Mouse (Mus musculus) adrenal gland, postnatal 25 days (tissue): ENCODE data around the gene Zp2. TPM values are rescaled to one million over a fixed set of nuclear protein-coding genes. Genes with fewer than 3 reads are reported as not detected.

Experiments used
- DNase-seq: peaks from one replicate; pipeline ENCODE4 v3.0.0; 2021; ENCODE audit warnings: mixed read lengths
- total RNA-seq: library from RNA; stranded (reverse); gene quantifications from 2 replicates; pipeline ENCODE4 v1.2.3, GENCODE M21; 2021

Gene Zp2
- total RNA-seq, 1 experiment from 2014 or later: 0.36 TPM

- no peak for DNase-seq
Observed at GRCm38 (mm10) chr7:120142743-120143142, 2.3 kb downstream of the Zp2 start.

- no peak for DNase-seq
Observed at GRCm38 (mm10) chr7:120128951-120129350, 16.1 kb downstream of the Zp2 start.

GRCm38 (mm10) chr7:120127686-120128059 lies 17.4 kb downstream of the Zp2 start:
- no peak for DNase-seq

DNA sequence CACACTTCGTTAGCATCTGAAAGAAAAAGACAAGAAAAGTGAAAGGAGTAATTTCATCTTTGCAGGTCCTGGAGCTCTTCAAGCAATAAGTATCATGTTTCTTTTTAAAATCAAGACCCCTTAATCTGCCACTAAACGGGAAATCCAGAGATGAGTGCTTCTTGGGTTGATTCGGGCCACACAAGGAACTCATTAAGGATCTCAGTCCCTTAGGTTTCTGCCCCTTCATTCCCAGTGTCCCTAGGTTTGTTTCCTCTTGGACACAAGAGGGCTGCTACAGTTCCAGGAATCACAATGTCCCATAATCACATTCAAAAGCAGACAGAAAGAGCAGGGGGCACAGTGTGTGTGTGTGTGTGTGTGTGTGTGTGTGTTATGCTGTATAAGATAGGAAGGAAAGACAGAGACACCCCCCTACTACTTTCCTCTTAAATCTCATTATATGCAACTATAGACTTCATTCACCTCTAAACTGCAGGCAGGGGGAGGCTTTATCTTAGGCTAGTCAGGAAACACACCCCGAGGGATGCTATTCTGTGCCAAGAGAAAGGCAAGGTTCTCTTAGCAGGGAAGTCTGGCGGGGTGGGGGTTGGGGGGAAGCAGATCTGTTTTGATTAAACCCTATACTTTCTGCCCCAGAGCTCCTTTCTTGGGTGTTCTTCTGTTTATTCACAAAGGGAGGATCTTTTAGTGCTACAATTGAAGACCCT lies 18.0 kb downstream of the Zp2 start:
- no peak for DNase-seq

- peak; percentile 53 for DNase-seq
Observed at GRCm38 (mm10) chr7:120124844-120125243, 20.2 kb downstream of the Zp2 start.

DNA sequence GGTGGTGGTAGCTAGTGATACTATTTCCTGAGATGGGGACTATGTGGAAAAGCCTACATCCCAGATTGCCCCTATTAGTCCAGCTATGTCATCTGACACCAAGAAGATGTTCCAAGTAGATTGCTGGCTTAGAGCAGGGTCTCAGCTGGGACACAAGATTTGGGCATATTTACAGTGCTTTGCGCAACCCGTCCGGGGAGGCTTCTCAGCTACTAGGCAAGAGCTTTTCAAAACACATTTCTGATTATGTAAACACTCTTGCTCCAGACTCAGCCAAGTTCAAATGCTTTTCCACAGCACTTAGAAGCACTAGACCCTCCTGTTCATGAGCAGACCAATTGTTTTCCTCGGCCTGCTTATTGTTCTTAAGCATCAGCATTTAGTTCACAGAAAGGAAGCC lies 21.3 kb downstream of the Zp2 start:
- no peak for DNase-seq

DNA sequence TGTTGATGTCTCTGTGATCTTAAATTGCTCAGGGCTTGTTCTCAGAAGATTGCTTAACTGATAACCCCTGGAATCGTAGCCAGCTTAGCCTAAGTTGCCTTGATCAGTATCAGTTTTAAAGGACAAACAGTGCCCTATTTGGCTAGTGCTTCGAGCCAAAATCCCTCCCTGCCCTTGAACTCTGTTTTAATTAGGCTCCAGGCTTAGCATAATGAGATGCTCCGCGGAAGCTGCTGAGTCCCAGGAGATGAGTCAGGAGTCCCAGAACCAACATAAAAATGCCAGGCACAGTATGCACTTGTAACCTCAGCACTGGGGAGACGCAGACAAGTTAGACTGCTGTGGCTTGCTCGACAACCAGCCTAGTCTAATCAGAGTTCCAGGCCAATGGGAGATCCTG lies 27.6 kb downstream of the Zp2 start:
- DNase-seq: peak; percentile 45

DNA sequence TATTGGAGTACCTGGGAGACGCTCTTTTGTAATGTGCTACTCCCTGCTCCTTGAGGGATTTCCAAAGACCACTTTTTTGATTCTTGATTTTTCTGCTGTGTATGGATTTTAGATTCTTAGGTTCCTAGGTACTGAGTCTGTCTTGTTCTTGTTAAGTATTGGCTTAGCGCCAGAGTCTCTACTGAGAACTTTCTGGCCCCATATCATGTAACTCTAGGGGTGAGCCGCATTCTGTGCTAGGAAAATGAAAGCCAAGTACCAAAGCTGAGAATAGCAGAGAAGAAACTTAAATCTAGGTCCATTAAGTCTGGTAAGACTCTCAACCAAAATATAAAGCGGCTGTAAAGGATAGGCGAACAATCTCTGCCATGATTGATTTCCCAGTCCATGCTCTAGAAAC lies 28.1 kb downstream of the Zp2 start:
- no peak for DNase-seq

- DNase-seq: no peak
Observed at GRCm38 (mm10) chr7:120109676-120110075, 35.4 kb downstream of the Zp2 start.

- no peak for DNase-seq
Observed at GRCm38 (mm10) chr7:120106356-120106755, 38.7 kb downstream of the Zp2 start.

DNA sequence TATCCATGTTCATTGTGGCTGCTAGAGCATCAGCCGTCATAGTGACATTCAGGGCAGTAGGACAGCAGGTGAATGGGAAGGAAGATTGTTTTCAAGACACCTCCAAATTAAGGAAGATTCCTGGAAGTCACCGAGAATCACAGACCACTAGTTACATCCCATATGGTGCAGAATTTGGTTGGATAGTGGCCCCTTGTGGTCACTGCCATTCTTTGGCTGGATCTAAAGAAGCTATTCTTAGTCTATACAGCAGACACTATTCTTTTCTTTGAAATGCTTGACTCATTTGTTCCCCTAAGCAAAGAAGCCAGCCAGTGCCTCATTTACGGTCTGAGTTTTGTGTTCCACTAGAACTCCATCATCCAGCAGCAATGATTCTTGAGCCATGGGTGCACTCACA lies 40.1 kb downstream of the Zp2 start:
- no peak for DNase-seq

DNA sequence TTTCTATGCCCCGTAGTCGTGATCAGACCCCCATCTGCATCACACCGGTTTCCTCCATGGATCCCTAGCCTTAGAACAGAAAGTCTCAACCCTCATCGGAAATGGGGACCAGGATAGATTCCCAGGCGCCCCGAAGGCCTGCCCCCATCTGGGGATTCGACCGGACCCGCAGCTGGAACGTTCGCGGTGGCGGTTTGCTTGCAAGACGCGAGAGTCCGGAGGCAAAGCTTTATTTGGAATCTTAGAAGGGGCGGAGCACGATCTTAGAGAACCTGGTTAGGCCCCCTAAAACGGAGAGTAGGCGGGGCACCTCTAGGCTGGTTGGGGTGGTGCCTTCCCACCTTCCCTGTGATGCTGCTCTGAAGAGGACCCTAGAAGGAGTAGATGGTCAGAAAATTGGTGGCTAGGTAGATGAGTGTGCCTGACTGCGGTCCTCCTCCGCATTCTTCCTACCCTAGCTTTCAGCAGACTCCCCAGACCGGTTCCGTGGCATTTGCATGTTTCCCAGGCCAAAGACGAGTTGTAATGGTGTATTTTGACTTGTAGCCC lies 42.0 kb downstream of the Zp2 start:
- peak; percentile 68 for DNase-seq

GRCm38 (mm10) chr7:120102164-120102972 lies 42.7 kb downstream of the Zp2 start, which contains the start of gene Tmem159:
Tmem159 (plus strand) TSS chr7:120102353.
- DNase-seq: peak; percentile 94

GRCm38 (mm10) chr7:120098403-120098802 lies 46.7 kb downstream of the Zp2 start:
- peak; percentile 90 for DNase-seq

GRCm38 (mm10) chr7:120097845-120098244 lies 47.2 kb downstream of the Zp2 start:
- peak; percentile 59 for DNase-seq

- DNase-seq: no peak
Observed at GRCm38 (mm10) chr7:120095180-120095579, 49.9 kb downstream of the Zp2 start, which contains the start of gene Dnah3. Dnah3 (minus strand) TSS chr7:120095280.

DNA sequence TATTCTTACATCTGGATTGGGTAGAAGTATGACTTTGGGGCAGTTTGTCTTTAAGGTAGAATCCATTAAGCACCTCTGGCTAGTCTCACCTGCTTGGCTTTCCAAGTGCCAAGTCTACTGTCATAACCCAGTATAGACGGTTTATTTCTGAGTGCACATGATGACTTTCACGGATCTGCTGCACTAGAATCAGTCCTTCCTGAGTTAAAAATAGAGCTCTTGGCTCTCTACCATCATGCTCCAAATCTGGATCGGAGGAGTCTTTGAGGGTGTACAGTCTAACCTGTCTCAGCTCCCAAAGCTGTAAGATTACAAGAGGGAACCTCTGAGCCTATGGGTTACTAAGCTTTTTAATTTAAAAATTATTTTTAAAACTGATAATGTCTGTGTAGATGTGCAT lies 50.9 kb downstream of the Zp2 start:
- DNase-seq: no peak

GRCm38 (mm10) chr7:120093033-120093432 lies 52.1 kb downstream of the Zp2 start:
- no peak for DNase-seq

DNA sequence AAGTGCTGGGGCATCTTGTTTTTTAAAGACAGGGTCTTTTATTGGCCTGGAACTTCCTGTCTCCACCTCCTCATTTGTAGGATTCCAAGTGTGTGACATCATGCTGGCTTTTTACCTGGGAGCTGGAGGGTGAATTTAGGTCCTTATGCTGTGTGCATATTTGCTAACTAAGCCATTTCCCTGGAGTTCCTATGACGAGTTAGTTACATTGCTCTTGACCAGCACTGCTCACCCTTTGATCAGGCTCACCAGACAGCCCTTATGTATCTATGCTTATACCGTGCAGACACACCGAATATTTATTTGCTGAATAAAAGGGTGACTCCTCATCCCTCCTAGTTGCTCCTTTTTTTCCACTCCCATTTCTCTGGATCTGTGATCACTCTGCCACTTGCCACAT lies 64.9 kb downstream of the Zp2 start:
- DNase-seq: no peak
